Mouse (Mus musculus) embryo, embryonic 10 days (tissue): ENCODE measurements around the gene H2-M9.

Experiments used
- DNase-seq: peaks from one replicate; pipeline ENCODE4 v3.0.0-alpha.2; 2015; ENCODE audit warnings: low spot score

The H2-M9 gene

DNA sequence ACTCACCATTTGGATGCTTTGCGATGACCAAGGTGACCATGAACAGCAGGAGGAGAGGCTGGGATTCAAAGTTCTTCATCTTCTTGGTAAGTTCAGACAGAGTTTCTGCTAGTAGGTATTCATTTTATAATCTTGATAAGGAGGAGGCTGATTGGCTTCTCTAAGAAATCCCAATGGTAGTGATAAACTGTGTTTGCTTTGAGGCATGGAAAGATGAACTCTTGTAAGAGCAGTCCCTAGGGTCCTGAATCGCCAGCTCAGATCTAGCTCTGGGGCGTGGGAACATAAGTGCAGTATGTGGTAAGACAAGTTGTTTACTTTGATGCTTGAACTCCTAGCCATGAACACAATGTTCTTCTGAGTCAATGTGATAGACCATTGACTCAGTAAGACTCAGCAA is at the start of gene H2-M9:
TSS of gene H2-M9 (minus strand) at position 101 of the 400 bp plus-strand sequence.
- no peak for DNase-seq

- DNase-seq: no peak
Measured at GRCm38 (mm10) chr17:36672119-36672518, 29.7 kb upstream of the H2-M9 start, which contains the start of gene H2-M1. Gene H2-M1, minus strand, starts transcription at chr17:36672219.
